Mouse (Mus musculus) midbrain, postnatal 0 days (tissue): Measurements from ENCODE around the gene H2-Eb2. TPM values are rescaled to one million over a fixed set of nuclear protein-coding genes. Genes with fewer than 3 reads are reported as not detected.

Source experiments
- ATAC-seq: fragments of 200-750 bp; cut with Nextera tagmentation; 2 replicates; pipeline ENCODE4 v1.8.0; 2017; ENCODE audit warnings: moderate number of reproducible peaks, mild to moderate bottlenecking, moderate TSS enrichment, moderate library complexity; ENCODE audit not compliant: low FRiP score
- DNase-seq: peaks from one replicate; pipeline ENCODE4 v3.0.0-alpha.2; 2015; ENCODE audit warnings: low spot score
- H3K27ac ChIP-seq: fragments of 300-500 bp; sonication (generic); 2 replicates; pipeline ENCODE4 v1.5.1; 2014; ENCODE audit warnings: low read depth, mild to moderate bottlenecking, low read length, mixed read lengths
- H3K27me3 ChIP-seq: fragments of 300-500 bp; sonication (generic); 2 replicates; pipeline ENCODE4 v1.6.1; 2014; ENCODE audit warnings: low read length, control low read depth, mixed read lengths; ENCODE audit not compliant: insufficient read depth
- H3K36me3 ChIP-seq: fragments of 300-500 bp; sonication (generic); 2 replicates; pipeline ENCODE4 v1.6.1; 2014; ENCODE audit warnings: low read length, control low read depth, mixed read lengths; ENCODE audit not compliant: insufficient read depth
- H3K4me1 ChIP-seq: fragments of 300-500 bp; sonication (generic); 2 replicates; pipeline ENCODE4 v1.6.1; 2014; ENCODE audit warnings: mild to moderate bottlenecking, control low read depth, antibody characterized with exemption, low read length, mixed read lengths; ENCODE audit not compliant: insufficient read depth
- H3K4me2 ChIP-seq: fragments of 300-500 bp; sonication (generic); 2 replicates; pipeline ENCODE4 v1.6.1; 2014; ENCODE audit warnings: low read depth, mild to moderate bottlenecking, low read length, mixed read lengths; ENCODE audit not compliant: poor library complexity, severe bottlenecking
- H3K4me3 ChIP-seq: fragments of 300-500 bp; sonication (generic); 2 replicates; pipeline ENCODE4 v1.5.1; 2014; ENCODE audit warnings: low read depth, mild to moderate bottlenecking, low read length, moderate library complexity
- H3K9ac ChIP-seq: fragments of 300-500 bp; sonication (generic); replicated peaks from 2 replicates; pipeline ENCODE4 v1.6.1; 2014; ENCODE audit warnings: mild to moderate bottlenecking, low read length, moderate library complexity, mixed read lengths; ENCODE audit not compliant: poor library complexity, severe bottlenecking
- H3K9me3 ChIP-seq: fragments of 300-500 bp; sonication (generic); 2 replicates; pipeline ENCODE4 v1.6.1; 2016; ENCODE audit warnings: low read length, control low read depth
- CTCF ChIP-seq: IDR thresholded peaks from 2 replicates; pipeline ENCODE4 v1.5.1; 2016; ENCODE audit warnings: antibody characterized with exemption, mild to moderate bottlenecking
- WGBS: fragments of 180-500 bp; shearing (Covaris S2); extraction: QIAGEN DNeasy Blood & Tissue Kit; methylation state at CpG from one replicate; pipeline ENCODE4 v1.1.7; 2014; 5-methylcytosine and 5-hydroxymethylcytosine counted together
- polyA plus RNA-seq: library from polyadenylated mRNA; unstranded; fragments of >200 nt; fragmentation: Nextera tagmentation; extraction: Ambion mirVana; gene quantifications from 2 replicates; pipeline ENCODE4 v1.2.1, GENCODE M21; 2015
- total RNA-seq: library from RNA; depleted of rRNA; stranded (reverse); fragments of >200 nt; gene quantifications from 2 replicates; pipeline ENCODE4 v1.2.3, GENCODE M21; 2014

Gene H2-Eb2
- total and polyA plus RNA-seq, 2 experiments from 2014 or later: 0.09 to 0.22 TPM

DNA sequence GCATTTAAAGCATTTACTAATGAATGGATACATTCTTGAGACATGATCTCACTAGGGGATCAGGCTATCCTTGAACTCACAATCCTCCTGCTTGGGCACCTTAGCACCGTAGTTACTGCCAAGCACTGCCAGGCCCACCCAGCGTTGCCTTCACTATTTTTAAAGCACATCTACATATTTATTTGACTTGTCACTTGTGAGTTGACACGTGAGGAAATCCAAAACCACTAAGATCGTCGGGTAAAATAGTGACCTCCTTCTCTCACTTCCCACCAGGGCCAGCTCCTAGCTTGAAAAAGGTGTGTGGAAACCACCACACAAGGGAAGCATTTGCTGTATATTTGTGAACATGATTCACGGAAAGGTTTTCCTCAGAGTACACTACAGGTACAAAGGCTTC, 38.5 kb upstream of the H2-Eb2 start:
- ATAC-seq: no peak
- no peak overlapping the region for H3K4me2 ChIP-seq
- no peak for TF ChIP-seq CTCF
- H3K9ac ChIP-seq: no peak overlapping the region
- no peaks in the 10 kb centered on the region; the same call in 1 of the 2 replicates for H3K27me3 ChIP-seq
- no peak for DNase-seq
- WGBS: 75% methylated on average over 6 of the region's 6 CpGs
- no peak overlapping the region for H3K27ac ChIP-seq
- no peak overlapping the region for H3K4me3 ChIP-seq
- no peaks in the 10 kb centered on the region for H3K36me3 ChIP-seq
- H3K9me3 ChIP-seq: no peaks in the 10 kb centered on the region
- no peaks in the 10 kb centered on the region for H3K4me1 ChIP-seq

DNA sequence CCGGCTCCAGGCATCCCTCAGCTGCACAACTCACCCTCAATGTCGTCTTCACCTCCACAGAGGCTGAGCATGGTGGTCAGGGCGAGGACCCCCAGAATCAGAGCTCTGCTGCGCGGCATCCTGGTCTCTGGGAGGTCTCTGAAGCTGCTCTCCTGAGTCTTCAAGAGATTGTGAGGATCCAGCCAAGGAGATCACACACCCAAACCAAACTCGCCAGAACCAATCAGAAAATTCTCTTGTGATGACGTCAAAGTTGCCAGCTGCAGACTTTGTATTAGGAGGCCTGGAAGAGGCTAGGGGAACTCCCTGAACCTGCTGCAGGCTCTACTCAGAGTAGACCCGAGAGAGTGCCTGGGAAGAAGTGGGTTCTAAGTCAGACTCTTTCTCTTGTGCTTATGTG, 37.8 kb upstream of the H2-Eb2 start, which contains the start of gene H2-Aa:
TSS of gene H2-Aa (minus strand) at position 176 of the 400 bp plus-strand sequence.
- no peak for ATAC-seq
- H3K27ac ChIP-seq: no peak within 1 kb of the TSS
- 17% methylated on average over 8 of the region's 8 CpGs for WGBS
- H3K9ac ChIP-seq: no peak within 1 kb of the TSS
- H3K9me3 ChIP-seq: no peaks in the 10 kb centered on the region
- no peak within 1 kb of the TSS for H3K4me2 ChIP-seq
- H3K4me3 ChIP-seq: no peak within 1 kb of the TSS
- peak; percentile 76 for DNase-seq
- no peaks in the 10 kb centered on the region; the same call in 1 of the 2 replicates for H3K27me3 ChIP-seq
- no peak for TF ChIP-seq CTCF
- H3K36me3 ChIP-seq: no peaks in the 10 kb centered on the region
- no peaks in the 10 kb centered on the region for H3K4me1 ChIP-seq

DNA sequence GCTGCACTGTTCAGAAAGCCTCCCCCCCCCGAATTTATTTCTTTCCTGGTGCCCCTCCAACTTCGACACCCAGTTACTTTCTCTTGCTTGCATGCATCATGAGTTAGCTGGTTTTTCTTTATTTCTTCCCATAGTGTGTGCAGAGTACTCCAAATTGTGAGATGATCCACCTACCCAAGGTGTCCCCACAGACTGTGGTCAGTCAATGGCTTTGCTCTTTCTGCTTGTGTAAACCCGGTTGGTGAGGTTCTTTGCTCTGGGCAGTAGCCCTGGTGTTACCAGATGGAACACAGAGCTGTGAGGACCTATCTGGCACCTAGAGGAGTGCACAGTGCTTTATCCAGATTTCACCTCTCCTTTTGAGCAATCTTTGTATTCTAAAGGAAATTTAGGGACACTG, 37.3 kb upstream of the H2-Eb2 start:
- Histone ChIP-seq H3K9ac (no peak overlapping the region), H3K4me3 (no peak overlapping the region), H3K4me2 (no peak overlapping the region), H3K27ac (no peak overlapping the region), H3K36me3 (no peaks in the 10 kb centered on the region), H3K9me3 (no peaks in the 10 kb centered on the region), H3K4me1 (no peaks in the 10 kb centered on the region), H3K27me3 (no peaks in the 10 kb centered on the region; the same call in 1 of the 2 replicates)
- TF ChIP-seq CTCF: no peak
- ATAC-seq: no peak
- no peak for DNase-seq
- 80% methylated on average over 3 of the region's 3 CpGs for whole genome bisulfite sequencing

DNA sequence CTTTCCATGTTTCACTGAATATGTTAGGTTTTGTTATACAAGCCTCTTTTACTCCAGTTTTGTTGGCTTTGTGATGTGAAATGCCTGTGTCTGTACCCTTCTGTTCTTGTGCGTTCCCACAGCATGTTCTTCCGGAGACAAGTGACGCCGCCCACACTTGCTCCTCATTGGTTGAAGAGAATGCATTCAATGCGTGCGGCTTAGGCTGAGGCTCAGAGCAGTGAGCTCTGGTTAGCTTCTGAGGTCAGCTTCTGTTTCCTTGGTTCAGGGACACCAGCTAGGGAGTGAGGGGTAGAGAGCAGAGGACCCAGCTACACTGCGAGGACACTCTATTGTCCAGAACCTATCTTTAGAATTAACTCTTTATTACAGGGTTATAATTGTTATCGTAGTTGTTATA, 33.9 kb upstream of the H2-Eb2 start:
- H3K4me1 ChIP-seq: no peaks in the 10 kb centered on the region; the same call in 1 of the 2 replicates
- ATAC-seq (peak; percentile 92), DNase-seq (peak; percentile 91)
- no peak for TF ChIP-seq CTCF
- no peak overlapping the region for H3K9ac ChIP-seq
- WGBS: 13% methylated on average over 8 of the region's 8 CpGs
- no peaks in the 10 kb centered on the region for H3K9me3 ChIP-seq
- no peak overlapping the region for H3K4me3 ChIP-seq
- H3K36me3 ChIP-seq: no peaks in the 10 kb centered on the region
- H3K27ac ChIP-seq: no peak overlapping the region
- H3K27me3 ChIP-seq: no peaks in the 10 kb centered on the region; the same call in 1 of the 2 replicates
- H3K4me2 ChIP-seq: no peak overlapping the region

DNA sequence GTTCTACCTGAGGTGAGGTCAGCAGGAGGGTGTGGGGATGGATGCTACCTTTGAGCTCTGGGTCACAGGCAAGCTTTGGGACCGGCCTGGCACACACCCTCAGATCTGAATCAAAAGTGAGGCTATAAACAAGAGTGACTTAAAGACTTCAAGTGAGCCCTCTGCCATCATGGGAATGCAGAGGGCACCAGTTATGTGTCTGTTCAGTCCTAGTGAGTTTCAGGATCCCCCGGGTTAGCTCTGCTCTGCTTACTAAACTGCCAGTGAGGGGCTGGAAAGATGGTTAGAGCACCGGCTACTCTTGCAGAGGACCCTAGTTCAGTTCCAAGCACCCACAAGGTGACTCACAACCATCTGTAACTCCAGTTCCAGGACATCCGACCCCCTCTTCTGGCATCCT, 32.9 kb upstream of the H2-Eb2 start:
- Histone ChIP-seq H3K36me3 (no peaks in the 10 kb centered on the region), H3K27ac (no peak overlapping the region), H3K4me2 (no peak overlapping the region), H3K4me3 (no peak overlapping the region), H3K9ac (no peak overlapping the region), H3K9me3 (no peaks in the 10 kb centered on the region), H3K27me3 (no peaks in the 10 kb centered on the region; the same call in 1 of the 2 replicates), H3K4me1 (no peaks in the 10 kb centered on the region; the same call in 1 of the 2 replicates)
- 96% methylated on average over 4 of the region's 4 CpGs for WGBS
- no peak for DNase-seq
- TF ChIP-seq CTCF: no peak
- ATAC-seq: no peak

DNA sequence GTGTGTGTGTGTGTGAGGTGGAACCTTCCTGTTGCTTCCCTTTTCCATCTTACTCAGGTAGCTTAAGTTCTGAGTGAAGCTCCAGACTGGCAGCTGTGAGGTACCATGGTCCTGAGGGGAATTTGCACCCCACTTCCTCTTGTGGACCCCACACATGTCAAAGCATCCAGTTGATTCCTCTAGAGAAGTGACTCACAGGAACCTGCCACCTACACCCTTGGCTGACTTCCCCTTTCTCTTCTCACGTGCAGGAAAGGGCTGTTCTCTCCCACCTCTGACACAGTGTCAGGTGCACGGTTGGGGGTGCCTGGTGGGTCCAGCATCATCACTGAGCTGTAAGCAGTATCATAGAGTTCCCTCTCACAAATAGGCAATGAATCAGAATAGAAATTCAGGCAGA, 31.9 kb upstream of the H2-Eb2 start:
- ATAC-seq: no peak
- H3K4me3 ChIP-seq: no peak overlapping the region
- H3K36me3 ChIP-seq: no peaks in the 10 kb centered on the region
- no peaks in the 10 kb centered on the region; the same call in 1 of the 2 replicates for H3K27me3 ChIP-seq
- H3K9ac ChIP-seq: no peak overlapping the region
- no peaks in the 10 kb centered on the region for H3K9me3 ChIP-seq
- H3K4me1 ChIP-seq: no peaks in the 10 kb centered on the region; the same call in 1 of the 2 replicates
- no peak for DNase-seq
- no peak overlapping the region for H3K4me2 ChIP-seq
- H3K27ac ChIP-seq: no peak overlapping the region
- 48% methylated on average over 2 of the region's 2 CpGs for WGBS
- no peak for TF ChIP-seq CTCF
